Mouse (Mus musculus) lung, embryonic 14.5 days (tissue): ENCODE data around the gene Ccdc81. TPM values are rescaled to one million over a fixed set of nuclear protein-coding genes. Genes with fewer than 3 reads are reported as not detected.

Experiments used
- ATAC-seq: fragments of 200-750 bp; cut with Nextera tagmentation; 2 replicates; pipeline ENCODE4 v1.8.0; 2017; ENCODE audit warnings: mild to moderate bottlenecking, moderate TSS enrichment, moderate library complexity; ENCODE audit not compliant: insufficient read depth
- DNase-seq: peaks from one replicate; pipeline ENCODE4 v3.0.0-alpha.2; 2015
- H3K27ac ChIP-seq: fragments of 300-500 bp; sonication (generic); 2 replicates; pipeline ENCODE4 v1.5.1; 2014; ENCODE audit warnings: low read depth, mild to moderate bottlenecking, moderate library complexity
- H3K27me3 ChIP-seq: fragments of 300-500 bp; sonication (generic); 2 replicates; pipeline ENCODE4 v1.6.1; 2014; ENCODE audit warnings: low read length, control low read depth; ENCODE audit not compliant: insufficient read depth
- H3K36me3 ChIP-seq: fragments of 300-500 bp; sonication (generic); 2 replicates; pipeline ENCODE4 v1.6.1; 2014; ENCODE audit warnings: control low read depth; ENCODE audit not compliant: insufficient read depth
- H3K4me1 ChIP-seq: fragments of 300-500 bp; sonication (generic); 2 replicates; pipeline ENCODE4 v1.6.1; 2014; ENCODE audit warnings: antibody characterized with exemption, control low read depth; ENCODE audit not compliant: insufficient read depth
- H3K4me2 ChIP-seq: fragments of 300-500 bp; sonication (generic); 2 replicates; pipeline ENCODE4 v1.6.1; 2014; ENCODE audit warnings: mild to moderate bottlenecking
- H3K4me3 ChIP-seq: fragments of 300-500 bp; sonication (generic); 2 replicates; pipeline ENCODE4 v1.5.1; 2014; ENCODE audit warnings: low read depth, low read length
- H3K9ac ChIP-seq: fragments of 300-500 bp; sonication (generic); 2 replicates; pipeline ENCODE4 v1.6.1; 2014
- H3K9me3 ChIP-seq: fragments of 300-500 bp; sonication (generic); 2 replicates; pipeline ENCODE4 v1.6.1; 2016; ENCODE audit warnings: low read depth, low read length, control low read depth
- CTCF ChIP-seq: IDR thresholded peaks from 2 replicates; pipeline ENCODE4 v1.5.1; 2016; ENCODE audit warnings: antibody characterized with exemption, low read depth
- WGBS: fragments of 180-500 bp; shearing (Covaris S2); extraction: QIAGEN DNeasy Blood & Tissue Kit; methylation state at CpG from one replicate; pipeline ENCODE4 v1.1.7; 2014; 5-methylcytosine and 5-hydroxymethylcytosine counted together
- polyA plus RNA-seq: library from polyadenylated mRNA; unstranded; fragments of >200 nt; fragmentation: Nextera tagmentation; extraction: Ambion mirVana; gene quantifications from 2 replicates; pipeline ENCODE4 v1.2.1, GENCODE M21; 2014

Gene Ccdc81
- polyA plus RNA-seq, result not detected in 2 replicates

GRCm38 (mm10) chr7:89903442-89904343, at the start of gene Ccdc81:
TSS of gene Ccdc81 (minus strand) at chr7:89903629.
- H3K27ac ChIP-seq, result no peak within 1 kb of the TSS
- H3K4me3 ChIP-seq, result no peak within 1 kb of the TSS
- ATAC-seq (peak; percentile 82), DNase-seq (peak; percentile 65)
- H3K9ac ChIP-seq, result no peak within 1 kb of the TSS
- H3K4me1 ChIP-seq, result no peaks in the 10 kb centered on the region
- H3K9me3 ChIP-seq, result no peaks in the 10 kb centered on the region
- H3K36me3 ChIP-seq, result no peaks in the 10 kb centered on the region
- H3K4me2 ChIP-seq, result peak within 1 kb of the TSS; percentile 54
- 24% methylated on average over 22 of the region's 22 CpGs for WGBS
- H3K27me3 ChIP-seq, result no peaks in the 10 kb centered on the region
- no peak for TF ChIP-seq CTCF

GRCm38 (mm10) chr7:89949403-89949802, 46.0 kb upstream of the Ccdc81 start:
- ATAC-seq, result no peak

GRCm38 (mm10) chr7:89948026-89948425, 44.6 kb upstream of the Ccdc81 start:
- WGBS, result 63% methylated on average over 7 of the region's 7 CpGs
- H3K27me3 ChIP-seq, result no peaks in the 10 kb centered on the region
- H3K9ac ChIP-seq, result no peak overlapping the region
- H3K36me3 ChIP-seq, result no peaks in the 10 kb centered on the region
- H3K27ac ChIP-seq, result no peak overlapping the region
- DNase-seq (peak; percentile 53), ATAC-seq (no peak)
- no peaks in the 10 kb centered on the region for H3K4me1 ChIP-seq
- H3K4me2 ChIP-seq, result no peak overlapping the region
- no peaks in the 10 kb centered on the region for H3K9me3 ChIP-seq
- TF ChIP-seq CTCF, result no peak
- H3K4me3 ChIP-seq, result no peak overlapping the region

More at GRCm38 (mm10) chr7:89949403-89949802, 46.0 kb upstream of the Ccdc81 start:
- Histone ChIP-seq H3K4me2 (no peak overlapping the region), H3K4me3 (no peak overlapping the region), H3K9ac (no peak overlapping the region), H3K36me3 (peaks cover 10% of the 10 kb centered on the region; the same call in 1 of the 2 replicates), H3K27ac (no peak overlapping the region), H3K27me3 (no peaks in the 10 kb centered on the region), H3K4me1 (no peaks in the 10 kb centered on the region), H3K9me3 (no peaks in the 10 kb centered on the region)
- WGBS, result 37% methylated on average over 4 of the region's 4 CpGs
- no peak for TF ChIP-seq CTCF
- DNase-seq, result peak; percentile 7

GRCm38 (mm10) chr7:89940571-89941463, 37.4 kb upstream of the Ccdc81 start, which contains the start of gene Hikeshi:
TSS of gene Hikeshi (minus strand) at chr7:89941204.
- H3K36me3 ChIP-seq, result no peaks in the 10 kb centered on the region
- H3K9me3 ChIP-seq, result no peaks in the 10 kb centered on the region
- TF ChIP-seq CTCF, result no peak
- H3K27me3 ChIP-seq, result no peaks in the 10 kb centered on the region
- peak within 1 kb of the TSS; percentile 88 for H3K4me3 ChIP-seq
- peak within 1 kb of the TSS; percentile 76 for H3K9ac ChIP-seq
- ATAC-seq (peak; percentile 100), DNase-seq (peak; percentile 99)
- peak within 1 kb of the TSS; percentile 64 for H3K27ac ChIP-seq
- H3K4me1 ChIP-seq, result 0 out of 2 replicates have a peak, but pooled peaks cover 4% of the 10 kb centered on the region
- under 1% methylated on average over 45 of the region's 45 CpGs for WGBS
- H3K4me2 ChIP-seq, result peak within 1 kb of the TSS; percentile 79

GRCm38 (mm10) chr7:89939497-89940353, 36.3 kb upstream of the Ccdc81 start:
- Histone ChIP-seq H3K9ac (peak overlapping the region; percentile 76), H3K27ac (0 out of 2 replicates have a peak overlapping the region, but pooled peaks have one; percentile 64), H3K9me3 (no peaks in the 10 kb centered on the region), H3K4me3 (peak overlapping the region; percentile 88), H3K36me3 (peaks cover 1% of the 10 kb centered on the region; the same call in 1 of the 2 replicates), H3K4me2 (peak overlapping the region; percentile 79), H3K4me1 (0 out of 2 replicates have a peak, but pooled peaks cover 4% of the 10 kb centered on the region), H3K27me3 (no peaks in the 10 kb centered on the region)
- ATAC-seq, result no peak
- peak; percentile 21 for DNase-seq
- 46% methylated on average over 15 of the region's 15 CpGs for WGBS
- no peak for TF ChIP-seq CTCF
